Mouse (Mus musculus): ENCODE measurements at regions not wholly inside any gene's neighbourhood (a gene's known extent, or its start where the extent isn't known, plus 50 kb on each side); places are given as distances from the start of the nearest gene placed in this dataset.

GRCm38 (mm10) chr2:101083813-101084212 lies 540.7 kb upstream of the Rag2 start:
- TF ChIP-seq CTCF (IDR thresholded peaks at IDR 0.05) (no peak), POLR2A (IDR thresholded peaks at IDR 0.05; ENCODE audit: insufficient read depth, low read depth, low read length) (no peak)
